Mouse (Mus musculus) kidney, adult 2 months (tissue): ENCODE measurements around the gene Vmn2r12. TPM values are rescaled to one million over a fixed set of nuclear protein-coding genes. Genes with fewer than 3 reads are reported as not detected.
"Not testable (repeated sequence)": the region's sequence is repeated elsewhere in the genome, so short reads cannot be mapped to it uniquely, and the experiment has no call there.

Experiments
- DNase-seq: peaks from one replicate; pipeline ENCODE4 v3.0.0; 2021
- H3K27ac ChIP-seq: fragments of 200-500 bp; 2 replicates; pipeline ENCODE4 v1.5.1; 2012; ENCODE audit warnings: low read depth, low read length, control low read depth, inconsistent platforms; ENCODE audit not compliant: insufficient read depth
- H3K27me3 ChIP-seq: fragments of 200-500 bp; replicated peaks from 2 replicates; pipeline ENCODE4 v1.6.1; 2012; ENCODE audit warnings: mild to moderate bottlenecking, moderate library complexity, low read length, inconsistent platforms; ENCODE audit not compliant: control insufficient read depth, insufficient read depth
- H3K36me3 ChIP-seq: fragments of 200-500 bp; 2 replicates; pipeline ENCODE4 v1.6.1; 2012; ENCODE audit warnings: mild to moderate bottlenecking, moderate library complexity, low read length, inconsistent platforms; ENCODE audit not compliant: control insufficient read depth, insufficient read depth
- H3K4me1 ChIP-seq: fragments of 200-500 bp; 2 replicates; pipeline ENCODE4 v1.6.1; 2011; ENCODE audit warnings: low read length; ENCODE audit not compliant: control insufficient read depth, insufficient read depth
- H3K4me3 ChIP-seq: fragments of 200-500 bp; 2 replicates; pipeline ENCODE4 v1.5.1; 2011; ENCODE audit warnings: mild to moderate bottlenecking, low read depth, low read length, control low read depth; ENCODE audit not compliant: insufficient read depth
- CTCF ChIP-seq: fragments of 200-500 bp; conservative IDR thresholded peaks from 2 replicates; pipeline ENCODE4 v1.5.1; 2011; ENCODE audit warnings: low read depth, mild to moderate bottlenecking, control low read depth, low read length, moderate library complexity, mixed read lengths; ENCODE audit not compliant: insufficient read depth, insufficient read length
- POLR2A ChIP-seq: fragments of 200-500 bp; IDR thresholded peaks from one replicate; pipeline ENCODE4 v1.6.1; 2011; ENCODE audit warnings: low read depth, low read length, control low read depth
- WGBS: fragments of 180-500 bp; shearing (Covaris S2); methylation state at CpG from one replicate; pipeline ENCODE4 v1.1.7; 2018; 5-methylcytosine and 5-hydroxymethylcytosine counted together
- polyA plus RNA-seq: library from polyadenylated mRNA; depleted of rRNA; stranded (reverse); fragments of >200 nt; gene quantifications from 2 replicates; pipeline ENCODE4 v1.2.3, GENCODE M21; 2012; rRNA removed

The Vmn2r12 gene
- polyA plus RNA-seq: not detected in 2 replicates

- not testable (repeated sequence) for H3K36me3 ChIP-seq, DNase-seq
These were observed at the start of gene Vmn2r12 for GRCm38 (mm10) chr5:109097850-109098249. Vmn2r12 (minus strand) TSS chr5:109097950.

DNA sequence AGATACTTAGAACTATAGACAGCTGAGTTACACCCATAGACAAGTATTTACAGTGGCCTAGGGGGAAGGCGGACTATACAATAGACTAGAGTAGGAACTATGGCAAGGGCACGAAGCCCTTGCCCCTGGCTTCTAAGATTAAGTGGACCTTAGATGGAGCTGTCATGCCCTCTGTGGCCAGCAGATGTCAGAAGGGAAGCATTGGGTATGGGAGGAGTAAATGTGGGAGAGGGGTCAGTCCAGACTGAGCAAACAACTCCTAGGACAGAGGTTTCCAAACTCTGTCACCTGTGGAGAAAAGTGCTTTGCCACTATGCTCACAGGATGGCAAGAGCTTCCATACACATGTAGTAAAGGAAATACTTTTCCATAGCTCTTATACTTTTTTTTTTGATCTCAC, 41.8 kb upstream of the Vmn2r12 start:
- Histone ChIP-seq H3K4me1 (no peaks in the 10 kb centered on the region), H3K27ac (no peak overlapping the region), H3K4me3 (no peak overlapping the region), H3K36me3 (no peaks in the 10 kb centered on the region), H3K27me3 (no peaks in the 10 kb centered on the region; the same call in 1 of the 2 replicates)
- 73% methylated on average over 2 of the region's 2 CpGs for WGBS
- DNase-seq: no peak
- no peak for TF ChIP-seq POLR2A
- TF ChIP-seq CTCF: 0 out of 2 replicates have a peak, but pooled peaks have one; percentile 10

More at GRCm38 (mm10) chr5:109097850-109098249, at the start of gene Vmn2r12:
- not testable (repeated sequence) for H3K4me3 ChIP-seq, H3K27ac ChIP-seq, H3K27me3 ChIP-seq, H3K4me1 ChIP-seq
- 82% methylated on average over 5 of the region's 5 CpGs for WGBS

DNA sequence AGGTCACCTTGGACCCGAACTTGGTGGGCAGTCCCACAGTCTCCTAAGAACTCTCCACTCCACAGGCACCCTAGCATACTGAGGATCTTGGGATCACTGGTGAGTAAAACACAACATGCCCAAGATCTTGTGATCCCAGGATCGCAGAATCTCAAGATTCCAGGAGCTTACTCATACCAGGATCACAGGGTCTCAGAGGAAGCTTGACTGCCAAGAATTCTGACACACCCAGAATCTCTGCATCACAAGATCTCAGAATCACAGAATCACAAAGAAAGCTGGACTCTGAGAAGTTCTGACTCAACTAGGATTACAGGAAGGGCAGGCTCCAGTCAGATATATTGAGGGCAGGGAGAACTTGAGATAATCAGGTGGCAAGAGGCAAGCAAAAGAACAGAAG, 39.0 kb upstream of the Vmn2r12 start:
- TF ChIP-seq CTCF (no peak), POLR2A (no peak)
- no peaks in the 10 kb centered on the region for H3K4me1 ChIP-seq
- H3K4me3 ChIP-seq: no peak overlapping the region
- WGBS: 80% methylated on average over 2 of the region's 2 CpGs
- DNase-seq: no peak
- H3K27ac ChIP-seq: no peak overlapping the region
- no peaks in the 10 kb centered on the region for H3K36me3 ChIP-seq
- H3K27me3 ChIP-seq: no peaks in the 10 kb centered on the region; the same call in 1 of the 2 replicates

GRCm38 (mm10) chr5:109096482-109096881, 1.3 kb downstream of the Vmn2r12 start:
- H3K27ac ChIP-seq, H3K4me1 ChIP-seq, DNase-seq, H3K27me3 ChIP-seq, H3K36me3 ChIP-seq, H3K4me3 ChIP-seq: not testable (repeated sequence)
- 76% methylated on average over 3 of the region's 3 CpGs for WGBS

DNA sequence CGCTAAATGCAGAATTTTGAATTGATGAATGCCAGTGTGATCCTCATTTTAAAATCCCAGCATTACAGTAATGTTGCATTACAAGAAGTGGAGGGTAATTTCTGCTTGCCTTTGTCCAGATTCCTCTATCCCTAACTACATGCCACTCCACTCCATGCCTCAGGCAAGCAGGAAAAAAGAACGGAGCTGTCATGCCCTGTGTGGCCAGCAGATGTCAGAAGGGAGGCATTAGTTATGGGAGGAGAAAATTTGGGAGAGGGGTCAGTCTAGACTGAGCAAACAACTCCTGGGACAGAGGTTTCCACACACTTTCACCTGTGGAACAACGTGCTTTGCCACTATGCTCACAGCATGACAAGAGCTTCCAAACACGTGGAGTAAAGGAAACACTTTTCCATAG, 25.7 kb downstream of the Vmn2r12 start:
- H3K27me3 ChIP-seq, H3K36me3 ChIP-seq, H3K27ac ChIP-seq, DNase-seq, H3K4me3 ChIP-seq, H3K4me1 ChIP-seq: not testable (repeated sequence)
- WGBS: 48% methylated on average over 4 of the region's 4 CpGs
- peak; percentile 36 for TF ChIP-seq CTCF

GRCm38 (mm10) chr5:109059469-109059868, 38.3 kb downstream of the Vmn2r12 start, which contains the start of gene Vmn2r11:
Vmn2r11 (minus strand) TSS chr5:109059569.
- H3K36me3 ChIP-seq, H3K27ac ChIP-seq, H3K4me3 ChIP-seq, H3K27me3 ChIP-seq, H3K4me1 ChIP-seq, DNase-seq: not testable (repeated sequence)
- 92% methylated on average over 3 of the region's 3 CpGs for WGBS

GRCm38 (mm10) chr5:109055286-109055685, 42.5 kb downstream of the Vmn2r12 start:
- no peak for DNase-seq
- Histone ChIP-seq H3K27me3 (no peaks in the 10 kb centered on the region), H3K27ac (no peak overlapping the region), H3K36me3 (no peaks in the 10 kb centered on the region), H3K4me3 (no peak overlapping the region), H3K4me1 (no peaks in the 10 kb centered on the region)
- WGBS: 76% methylated on average over 1 of the region's 1 CpGs
- TF ChIP-seq CTCF (no peak), POLR2A (no peak)

Other genes starting within 250 kb of the Vmn2r12 start
- not detected in 2 replicates for gene Vmn2r9, start 245.3 kb downstream of the Vmn2r12 start, polyA plus RNA-seq
- gene Vmn2r10, start 91.4 kb downstream of the Vmn2r12 start, polyA plus RNA-seq: not detected in 2 replicates
- gene Vmn2r11, start 38.4 kb downstream of the Vmn2r12 start, polyA plus RNA-seq: not detected in 2 replicates
- not detected in 2 replicates for gene Vmn2r13, start 94.2 kb upstream of the Vmn2r12 start, polyA plus RNA-seq
- gene Vmn2r14, start 126.8 kb upstream of the Vmn2r12 start, polyA plus RNA-seq: not detected in 2 replicates
- not detected in 2 replicates for gene Vmn2r15, start 199.7 kb upstream of the Vmn2r12 start, polyA plus RNA-seq
- not detected in 2 replicates for gene Vmn2r16, start 232.2 kb upstream of the Vmn2r12 start, polyA plus RNA-seq